Mouse (Mus musculus): ENCODE measurements at regions not wholly inside any gene's neighbourhood (a gene's known extent, or its start where the extent isn't known, plus 50 kb on each side); places are given as distances from the start of the nearest gene placed in this dataset.

GRCm38 (mm10) chr3:19458386-19458785 is 170.1 kb downstream of the 1700064H15Rik start:
- DNase-seq = no peak

GRCm38 (mm10) chr3:19457431-19457830 is 171.0 kb downstream of the 1700064H15Rik start:
- DNase-seq = no peak

GRCm38 (mm10) chr3:19455838-19456448 is 172.5 kb downstream of the 1700064H15Rik start:
- no peak for DNase-seq

- no peak for DNase-seq
Observed at GRCm38 (mm10) chr3:19451022-19451421, 177.5 kb downstream of the 1700064H15Rik start.

GRCm38 (mm10) chr3:19448931-19449330 is 179.5 kb downstream of the 1700064H15Rik start:
- DNase-seq = no peak

- DNase-seq = no peak
Observed at GRCm38 (mm10) chr3:19448192-19448591, 180.3 kb downstream of the 1700064H15Rik start.

- DNase-seq = no peak
Observed at GRCm38 (mm10) chr3:19447733-19448132, 180.7 kb downstream of the 1700064H15Rik start.

GRCm38 (mm10) chr3:19444914-19445313 is 183.6 kb downstream of the 1700064H15Rik start:
- no peak for DNase-seq

GRCm38 (mm10) chr3:19441827-19442226 is 186.7 kb downstream of the 1700064H15Rik start:
- DNase-seq = no peak

GRCm38 (mm10) chr3:19430159-19430558 is 198.3 kb downstream of the 1700064H15Rik start:
- no peak for DNase-seq

GRCm38 (mm10) chr3:19429422-19430076 is 198.9 kb downstream of the 1700064H15Rik start:
- DNase-seq = peak; percentile 14 to 31

- no peak for DNase-seq
Observed at GRCm38 (mm10) chr3:19429010-19429409, 199.5 kb downstream of the 1700064H15Rik start.

- DNase-seq = no peak
Observed at GRCm38 (mm10) chr3:19426130-19426556, 202.3 kb downstream of the 1700064H15Rik start.

GRCm38 (mm10) chr3:19425322-19425721 is 203.2 kb downstream of the 1700064H15Rik start:
- no peak for DNase-seq

- no peak for DNase-seq
Observed at GRCm38 (mm10) chr3:19424384-19424783, 204.1 kb downstream of the 1700064H15Rik start.

GRCm38 (mm10) chr3:19421430-19421944 is 207.0 kb downstream of the 1700064H15Rik start:
- no peak for DNase-seq

- no peak for DNase-seq
Observed at GRCm38 (mm10) chr3:19420912-19421311, 207.6 kb downstream of the 1700064H15Rik start.

- DNase-seq = peak; percentile 52 to 72
Observed at GRCm38 (mm10) chr3:19410938-19411515, 217.4 kb downstream of the 1700064H15Rik start.

GRCm38 (mm10) chr3:19408283-19408682 is 220.2 kb downstream of the 1700064H15Rik start:
- DNase-seq = no peak

GRCm38 (mm10) chr3:19407591-19408090 is 220.8 kb downstream of the 1700064H15Rik start:
- no peak for DNase-seq

GRCm38 (mm10) chr3:19406351-19407151 is 221.9 kb downstream of the 1700064H15Rik start:
- no peak for DNase-seq

GRCm38 (mm10) chr3:19385675-19386074 is 242.8 kb downstream of the 1700064H15Rik start:
- DNase-seq = no peak

GRCm38 (mm10) chr3:19368998-19369397 is 259.5 kb downstream of the 1700064H15Rik start:
- no peak for DNase-seq

All from thymus, postnatal 36 days (tissue).